Mouse (Mus musculus) cortical plate, adult 2 months (tissue): ENCODE data around the gene AL607142.1.

Experiments used
- CTCF ChIP-seq: fragments of 200-500 bp; IDR thresholded peaks from 2 replicates; pipeline ENCODE4 v1.5.1; 2011; ENCODE audit warnings: mild to moderate bottlenecking, control low read depth, low read length; ENCODE audit not compliant: insufficient read depth; ENCODE audit errors: extremely low read depth
- POLR2A ChIP-seq: fragments of 200-500 bp; IDR thresholded peaks from 2 replicates; pipeline ENCODE4 v1.6.1; 2011; ENCODE audit warnings: mild to moderate bottlenecking, low read length, control low read depth; ENCODE audit not compliant: insufficient read depth; ENCODE audit errors: extremely low read depth

DNA sequence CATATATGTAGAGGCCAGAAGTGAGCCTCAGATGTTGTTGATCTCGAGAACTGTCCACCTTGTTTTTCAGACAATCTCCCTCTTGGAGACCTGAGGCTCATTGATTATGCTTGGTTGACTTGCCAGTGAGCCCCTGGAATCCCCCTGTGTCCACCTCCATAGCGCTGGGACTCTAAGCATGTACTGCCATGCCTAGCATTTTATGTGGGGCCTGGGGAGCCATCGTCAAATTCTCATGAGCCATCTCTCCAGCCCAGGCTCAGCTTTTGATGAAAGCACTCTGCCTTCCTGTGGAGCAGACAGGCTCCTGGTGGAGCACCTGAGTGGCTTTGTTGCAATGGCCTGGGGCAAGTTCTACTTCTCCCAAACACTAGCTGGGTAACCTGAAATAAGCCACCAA is 14.9 kb upstream of the AL607142.1 start:
- TF ChIP-seq CTCF (no peak), POLR2A (no peak)
